Mouse (Mus musculus) limb, embryonic 11.5 days (tissue): Measurements from ENCODE around the gene Eif3c. TPM values are rescaled to one million over a fixed set of nuclear protein-coding genes. Genes with fewer than 3 reads are reported as not detected.
A peak's percentile ranks its signal among the peaks of the same experiment; 100 is the strongest.

ENCODE experiments used
- ATAC-seq: fragments of 200-750 bp; cut with Nextera tagmentation; 2 replicates; pipeline ENCODE4 v1.8.0; 2017; ENCODE audit warnings: low read depth; ENCODE audit not compliant: insufficient number of reproducible peaks, low FRiP score, low TSS enrichment
- DNase-seq: peaks from one replicate; pipeline ENCODE4 v3.0.0-alpha.2; 2015; ENCODE audit warnings: low spot score
- H3K27ac ChIP-seq: fragments of 300-500 bp; sonication (generic); replicated peaks from 2 replicates; pipeline ENCODE4 v1.5.1; 2014; ENCODE audit warnings: low read depth, mild to moderate bottlenecking, low read length
- H3K27me3 ChIP-seq: fragments of 300-500 bp; sonication (generic); 2 replicates; pipeline ENCODE4 v1.6.1; 2014; ENCODE audit warnings: mild to moderate bottlenecking, low read length, mixed read lengths; ENCODE audit not compliant: control insufficient read depth, insufficient read depth
- H3K36me3 ChIP-seq: fragments of 300-500 bp; sonication (generic); 2 replicates; pipeline ENCODE4 v1.6.1; 2014; ENCODE audit warnings: mild to moderate bottlenecking, low read length, moderate library complexity, mixed read lengths; ENCODE audit not compliant: control insufficient read depth, insufficient read depth
- H3K4me1 ChIP-seq: fragments of 300-500 bp; sonication (generic); 2 replicates; pipeline ENCODE4 v1.6.1; 2014; ENCODE audit warnings: low read length, mixed read lengths; ENCODE audit not compliant: control insufficient read depth, insufficient read depth
- H3K4me2 ChIP-seq: fragments of 300-500 bp; sonication (generic); 2 replicates; pipeline ENCODE4 v1.6.1; 2014; ENCODE audit warnings: low read depth, mild to moderate bottlenecking, moderate library complexity; ENCODE audit not compliant: severe bottlenecking
- H3K4me3 ChIP-seq: fragments of 300-500 bp; sonication (generic); 2 replicates; pipeline ENCODE4 v1.5.1; 2014; ENCODE audit warnings: low read depth, low read length
- H3K9ac ChIP-seq: fragments of 300-500 bp; sonication (generic); 2 replicates; pipeline ENCODE4 v1.6.1; 2014; ENCODE audit warnings: mild to moderate bottlenecking, low read length
- H3K9me3 ChIP-seq: fragments of 300-500 bp; sonication (generic); 2 replicates; pipeline ENCODE4 v1.6.1; 2016; ENCODE audit warnings: low read length; ENCODE audit not compliant: control insufficient read depth
- WGBS: fragments of 180-500 bp; shearing (Covaris S2); extraction: QIAGEN DNeasy Blood & Tissue Kit; methylation state at CpG from one replicate; pipeline ENCODE4 v1.1.7; 2014; 5-methylcytosine and 5-hydroxymethylcytosine counted together
- polyA plus RNA-seq: library from polyadenylated mRNA; unstranded; fragments of >200 nt; fragmentation: Nextera tagmentation; extraction: Ambion mirVana; gene quantifications from 2 replicates; pipeline ENCODE4 v1.2.1, GENCODE M21; 2014

Eif3c gene
- polyA plus RNA-seq, 1 experiment from 2014 or later: 195 TPM

GRCm38 (mm10) chr7:126582759-126583158, 16.5 kb upstream of the Eif3c start:
- DNase-seq: peak; percentile 59
- no peaks in the 10 kb centered on the region; the same call in 1 of the 2 replicates for H3K27me3 ChIP-seq
- 3% methylated on average over 20 of the region's 20 CpGs for WGBS
- H3K9me3 ChIP-seq: no peaks in the 10 kb centered on the region
- no peaks in the 10 kb centered on the region for H3K4me1 ChIP-seq
- peak overlapping the region; percentile 53 for H3K4me3 ChIP-seq
- peak overlapping the region; percentile 57 for H3K9ac ChIP-seq
- ATAC-seq: peak; percentile 68
- H3K4me2 ChIP-seq: peak overlapping the region; percentile 84
- H3K36me3 ChIP-seq: no peaks in the 10 kb centered on the region
- no peak overlapping the region for H3K27ac ChIP-seq

GRCm38 (mm10) chr7:126581661-126582060, 15.4 kb upstream of the Eif3c start:
- Histone ChIP-seq H3K27me3 (no peaks in the 10 kb centered on the region; the same call in 1 of the 2 replicates), H3K27ac (no peak overlapping the region), H3K4me1 (no peaks in the 10 kb centered on the region), H3K9ac (no peak overlapping the region), H3K4me2 (no peak overlapping the region), H3K9me3 (no peaks in the 10 kb centered on the region), H3K36me3 (no peaks in the 10 kb centered on the region), H3K4me3 (no peak overlapping the region)
- WGBS: 88% methylated on average over 6 of the region's 6 CpGs
- DNase-seq (no peak), ATAC-seq (no peak)

GRCm38 (mm10) chr7:126579172-126579571, 13.0 kb upstream of the Eif3c start:
- H3K27ac ChIP-seq: no peak overlapping the region
- no peak overlapping the region for H3K9ac ChIP-seq
- no peak overlapping the region for H3K4me3 ChIP-seq
- no peaks in the 10 kb centered on the region for H3K4me1 ChIP-seq
- H3K27me3 ChIP-seq: no peaks in the 10 kb centered on the region
- no peak for ATAC-seq
- H3K36me3 ChIP-seq: no peaks in the 10 kb centered on the region
- WGBS: 59% methylated on average over 8 of the region's 8 CpGs
- peak; percentile 64 for DNase-seq
- no peaks in the 10 kb centered on the region for H3K9me3 ChIP-seq
- no peak overlapping the region for H3K4me2 ChIP-seq

GRCm38 (mm10) chr7:126576946-126577345, 10.7 kb upstream of the Eif3c start:
- DNase-seq: peak; percentile 81

GRCm38 (mm10) chr7:126565693-126566092, 518 bp downstream of the Eif3c start:
- WGBS: 1% methylated on average over 28 of the region's 28 CpGs
- DNase-seq (peak; percentile 46), ATAC-seq (peak; percentile 32; the same call in 1 of the 2 replicates)
- Histone ChIP-seq H3K36me3 (peaks cover 23% of the 10 kb centered on the region), H3K9me3 (no peaks in the 10 kb centered on the region), H3K27me3 (no peaks in the 10 kb centered on the region), H3K4me2 (peak overlapping the region; percentile 46), H3K4me3 (peak overlapping the region; percentile 99), H3K27ac (0 out of 2 replicates have a peak overlapping the region, but pooled peaks have one; percentile 12), H3K9ac (peak overlapping the region; percentile 80), H3K4me1 (no peaks in the 10 kb centered on the region)

More at GRCm38 (mm10) chr7:126576946-126577345, 10.7 kb upstream of the Eif3c start:
- Histone ChIP-seq H3K9me3 (no peaks in the 10 kb centered on the region), H3K4me1 (no peaks in the 10 kb centered on the region), H3K27me3 (no peaks in the 10 kb centered on the region), H3K4me2 (no peak overlapping the region), H3K36me3 (peaks cover 3% of the 10 kb centered on the region; the same call in 1 of the 2 replicates), H3K27ac (no peak overlapping the region), H3K9ac (no peak overlapping the region), H3K4me3 (no peak overlapping the region)
- WGBS: 52% methylated on average over 8 of the region's 8 CpGs
- ATAC-seq: no peak

GRCm38 (mm10) chr7:126556635-126557034, 9.6 kb downstream of the Eif3c start:
- Histone ChIP-seq H3K4me1 (no peaks in the 10 kb centered on the region), H3K36me3 (peaks cover 45% of the 10 kb centered on the region), H3K4me3 (no peak overlapping the region), H3K27ac (no peak overlapping the region), H3K9me3 (no peaks in the 10 kb centered on the region), H3K27me3 (no peaks in the 10 kb centered on the region), H3K4me2 (no peak overlapping the region), H3K9ac (no peak overlapping the region)
- ATAC-seq (no peak), DNase-seq (no peak)
- WGBS: 93% methylated on average over 5 of the region's 5 CpGs

- no peaks in the 10 kb centered on the region for H3K4me1 ChIP-seq
- H3K27ac ChIP-seq: no peak overlapping the region
- DNase-seq: no peak
- peaks cover 42% of the 10 kb centered on the region for H3K36me3 ChIP-seq
- no peak for ATAC-seq
- H3K4me2 ChIP-seq: no peak overlapping the region
- no peak overlapping the region for H3K9ac ChIP-seq
- no peak overlapping the region for H3K4me3 ChIP-seq
- no peaks in the 10 kb centered on the region for H3K27me3 ChIP-seq
- H3K9me3 ChIP-seq: no peaks in the 10 kb centered on the region
- WGBS: 96% methylated on average over 1 of the region's 1 CpGs
Observed at GRCm38 (mm10) chr7:126554796-126555195, 11.4 kb downstream of the Eif3c start.

- Histone ChIP-seq H3K27me3 (no peaks in the 10 kb centered on the region), H3K9ac (no peak overlapping the region), H3K4me1 (no peaks in the 10 kb centered on the region), H3K27ac (no peak overlapping the region), H3K36me3 (peaks cover 13% of the 10 kb centered on the region; the same call in 1 of the 2 replicates), H3K4me3 (no peak overlapping the region), H3K9me3 (no peaks in the 10 kb centered on the region), H3K4me2 (no peak overlapping the region)
- no peak for ATAC-seq
- 94% methylated on average over 2 of the region's 2 CpGs for WGBS
- no peak for DNase-seq
Observed at GRCm38 (mm10) chr7:126545631-126546030, 20.6 kb downstream of the Eif3c start.

- DNase-seq: no peak
- H3K4me1 ChIP-seq: no peaks in the 10 kb centered on the region
- peaks cover 4% of the 10 kb centered on the region; the same call in 1 of the 2 replicates for H3K36me3 ChIP-seq
- H3K9ac ChIP-seq: no peak overlapping the region
- H3K27me3 ChIP-seq: peaks cover 4% of the 10 kb centered on the region; the same call in 1 of the 2 replicates
- no peaks in the 10 kb centered on the region for H3K9me3 ChIP-seq
- no peak overlapping the region for H3K4me3 ChIP-seq
- 68% methylated on average over 1 of the region's 1 CpGs for WGBS
- no peak overlapping the region for H3K27ac ChIP-seq
- no peak for ATAC-seq
- H3K4me2 ChIP-seq: no peak overlapping the region
Observed at GRCm38 (mm10) chr7:126541661-126542060, 24.6 kb downstream of the Eif3c start.
